Mouse (Mus musculus) urinary bladder, adult 2 months (tissue): ENCODE results near the gene Prx. TPM values are rescaled to one million over a fixed set of nuclear protein-coding genes. Genes with fewer than 3 reads are reported as not detected.
A peak's percentile ranks its signal among the peaks of the same experiment; 100 is the strongest.

ENCODE experiments used
- DNase-seq: peaks from one replicate; pipeline ENCODE4 v3.0.0; 2022; ENCODE audit warnings: low spot score
- polyA plus RNA-seq: library from polyadenylated mRNA; depleted of rRNA; stranded (reverse); fragments of >200 nt; gene quantifications from 2 replicates; pipeline ENCODE4 v1.2.3, GENCODE M21; 2012; rRNA removed

Prx gene
- polyA plus RNA-seq, 1 experiment, result 4.9 TPM

- DNase-seq, result peak; percentile 88
Measured at GRCm38 (mm10) chr7:27552931-27553513, 53.9 kb downstream of the Prx start, which contains the start of the genes Pld3 and 2310022A10Rik. Gene Pld3, minus strand, starts transcription at chr7:27553218. Gene 2310022A10Rik, plus strand, starts transcription at chr7:27553233.

GRCm38 (mm10) chr7:27560291-27560887 lies 61.3 kb downstream of the Prx start:
- DNase-seq, result no peak

- DNase-seq, result no peak
Measured at GRCm38 (mm10) chr7:27560978-27561377, 61.9 kb downstream of the Prx start.

Other genes starting within 250 kb of the Prx start
- gene Numbl, start 240.9 kb upstream of the Prx start, polyA plus RNA-seq, result 44.1 and 47.3 TPM in 2 replicates
- gene Ltbp4, start 161.6 kb upstream of the Prx start, polyA plus RNA-seq, result 176 and 335 TPM in 2 replicates
- 39.4 and 46.5 TPM in 2 replicates for gene Shkbp1, start 143.3 kb upstream of the Prx start, polyA plus RNA-seq
- 0.43 and 0.67 TPM in 2 replicates for gene Gm20479, start 141.9 kb upstream of the Prx start, polyA plus RNA-seq
- 0.53 and 0.74 TPM in 2 replicates for gene Sptbn4, start 51.6 kb upstream of the Prx start, polyA plus RNA-seq
- 46.5 and 51.3 TPM in 2 replicates for gene Blvrb, start 51.3 kb upstream of the Prx start, polyA plus RNA-seq
- gene Sertad3, start 25.6 kb upstream of the Prx start, polyA plus RNA-seq, result 22.0 and 29.1 TPM in 2 replicates
- gene Sertad1, start 12.4 kb upstream of the Prx start, polyA plus RNA-seq, result 36.2 and 37.2 TPM in 2 replicates
- gene Hipk4, start 23.9 kb downstream of the Prx start, polyA plus RNA-seq, result 1.4 and 1.7 TPM in 2 replicates
- 85.8 and 97.5 TPM in 2 replicates for gene Pld3, start 53.9 kb downstream of the Prx start, polyA plus RNA-seq
- gene 2310022A10Rik, start 53.9 kb downstream of the Prx start, polyA plus RNA-seq, result 16.7 and 17.1 TPM in 2 replicates
- gene Akt2, start 92.2 kb downstream of the Prx start, polyA plus RNA-seq, result 78.4 and 96.7 TPM in 2 replicates
- 0.04 TPM in 1 of 2 replicates, not detected in the other for gene Ttc9b, start 154.6 kb downstream of the Prx start, polyA plus RNA-seq
- 14.7 and 18.1 TPM in 2 replicates for gene Map3k10, start 175.3 kb downstream of the Prx start, polyA plus RNA-seq
- gene Zfp607b, start 190.0 kb downstream of the Prx start, polyA plus RNA-seq, result 2.3 and 2.5 TPM in 2 replicates
- 6.3 and 8.1 TPM in 2 replicates for gene Zfp60, start 232.1 kb downstream of the Prx start, polyA plus RNA-seq